Mouse (Mus musculus): ENCODE results near the gene Nhsl2. TPM values are rescaled to one million over a fixed set of nuclear protein-coding genes. Genes with fewer than 3 reads are reported as not detected.

Gene Nhsl2
- polyA plus RNA-seq, 1 experiment from 2014 or later = 1.1 TPM

- DNase-seq (no peak), ATAC-seq (no peak)
- TF ChIP-seq CTCF (IDR thresholded peaks at IDR 0.05; ENCODE audit: low read depth) (no peak), EP300 (IDR thresholded peaks at IDR 0.05; ENCODE audit: low read depth) (no peak)
- H3K27ac ChIP-seq (ENCODE audit: low read depth) = no peak overlapping the region
- H3K36me3 ChIP-seq (replicated peaks; ENCODE audit: insufficient read depth, low read length) = no peaks in the 10 kb centered on the region
- no peaks in the 10 kb centered on the region for H3K9me3 ChIP-seq (ENCODE audit: low read length)
- no peaks in the 10 kb centered on the region for H3K27me3 ChIP-seq (ENCODE audit: insufficient read depth, low read length)
- no peaks in the 10 kb centered on the region for H3K4me1 ChIP-seq (ENCODE audit: insufficient read depth)
- 58% methylated on average over 2 of the region's 2 CpGs for WGBS (ENCODE audit: insufficient replicate concordance)
- no peak overlapping the region for H3K4me2 ChIP-seq (ENCODE audit: low read depth, low read length)
- no peak overlapping the region for H3K4me3 ChIP-seq (ENCODE audit: low read depth, low read length)
- no peak overlapping the region for H3K9ac ChIP-seq (replicated peaks)
Measured at GRCm38 (mm10) chrX:101876136-101876535, 27.0 kb downstream of the Nhsl2 start.

GRCm38 (mm10) chrX:101877840-101878239 is 28.7 kb downstream of the Nhsl2 start:
- DNase-seq (no peak), ATAC-seq (no peak)
- no peaks in the 10 kb centered on the region for H3K9me3 ChIP-seq (ENCODE audit: low read length)
- no peaks in the 10 kb centered on the region for H3K36me3 ChIP-seq (replicated peaks; ENCODE audit: insufficient read depth, low read length)
- H3K4me1 ChIP-seq (ENCODE audit: insufficient read depth) = no peaks in the 10 kb centered on the region
- 0 out of 2 replicates have a peak, but pooled peaks cover 3% of the 10 kb centered on the region for H3K27me3 ChIP-seq (ENCODE audit: insufficient read depth, low read length)
- no peak overlapping the region for H3K4me2 ChIP-seq (ENCODE audit: low read depth, low read length)
- TF ChIP-seq CTCF (IDR thresholded peaks at IDR 0.05; ENCODE audit: low read depth) (no peak), EP300 (IDR thresholded peaks at IDR 0.05; ENCODE audit: low read depth) (no peak)
- H3K4me3 ChIP-seq (ENCODE audit: low read depth, low read length) = no peak overlapping the region
- no peak overlapping the region for H3K9ac ChIP-seq (replicated peaks)
- no peak overlapping the region for H3K27ac ChIP-seq (ENCODE audit: low read depth)
- WGBS (ENCODE audit: insufficient replicate concordance) = 79% methylated on average over 4 of the region's 4 CpGs

GRCm38 (mm10) chrX:101878546-101878945 is 29.4 kb downstream of the Nhsl2 start:
- no peak overlapping the region for H3K4me3 ChIP-seq (ENCODE audit: low read depth, low read length)
- H3K27ac ChIP-seq (ENCODE audit: low read depth) = no peak overlapping the region
- H3K4me2 ChIP-seq (ENCODE audit: low read depth, low read length) = no peak overlapping the region
- DNase-seq (no peak), ATAC-seq (no peak)
- no peaks in the 10 kb centered on the region for H3K4me1 ChIP-seq (ENCODE audit: insufficient read depth)
- H3K27me3 ChIP-seq (ENCODE audit: insufficient read depth, low read length) = 0 out of 2 replicates have a peak, but pooled peaks cover 3% of the 10 kb centered on the region
- no peak for TF ChIP-seq CTCF (IDR thresholded peaks at IDR 0.05; ENCODE audit: low read depth)
- no peak for TF ChIP-seq EP300 (IDR thresholded peaks at IDR 0.05; ENCODE audit: low read depth)
- H3K9ac ChIP-seq (replicated peaks) = no peak overlapping the region
- 54% methylated on average over 4 of the region's 4 CpGs for WGBS (ENCODE audit: insufficient replicate concordance)
- no peaks in the 10 kb centered on the region for H3K36me3 ChIP-seq (replicated peaks; ENCODE audit: insufficient read depth, low read length)
- H3K9me3 ChIP-seq (ENCODE audit: low read length) = no peaks in the 10 kb centered on the region

GRCm38 (mm10) chrX:101882141-101882751 is 33.1 kb downstream of the Nhsl2 start:
- ATAC-seq = no peak
- TF ChIP-seq CTCF (IDR thresholded peaks at IDR 0.05; ENCODE audit: low read depth) (no peak), EP300 (IDR thresholded peaks at IDR 0.05; ENCODE audit: low read depth) (no peak)
- Histone ChIP-seq H3K4me1 (ENCODE audit: insufficient read depth) (no peaks in the 10 kb centered on the region), H3K36me3 (replicated peaks; ENCODE audit: insufficient read depth, low read length) (no peaks in the 10 kb centered on the region), H3K27me3 (ENCODE audit: insufficient read depth, low read length) (0 out of 2 replicates have a peak, but pooled peaks cover 6% of the 10 kb centered on the region), H3K4me2 (ENCODE audit: low read depth, low read length) (no peak overlapping the region), H3K9me3 (ENCODE audit: low read length) (no peaks in the 10 kb centered on the region), H3K4me3 (ENCODE audit: low read depth, low read length) (no peak overlapping the region), H3K27ac (ENCODE audit: low read depth) (no peak overlapping the region), H3K9ac (replicated peaks) (no peak overlapping the region)
- no peak for DNase-seq
- WGBS (ENCODE audit: insufficient replicate concordance) = 52% methylated on average over 3 of the region's 3 CpGs

GRCm38 (mm10) chrX:101889384-101889783 is 40.2 kb downstream of the Nhsl2 start:
- no peak overlapping the region for H3K9ac ChIP-seq (replicated peaks)
- H3K9me3 ChIP-seq (ENCODE audit: low read length) = no peaks in the 10 kb centered on the region
- no peaks in the 10 kb centered on the region for H3K4me1 ChIP-seq (ENCODE audit: insufficient read depth)
- no peaks in the 10 kb centered on the region for H3K36me3 ChIP-seq (replicated peaks; ENCODE audit: insufficient read depth, low read length)
- H3K27ac ChIP-seq (ENCODE audit: low read depth) = no peak overlapping the region
- WGBS (ENCODE audit: insufficient replicate concordance) = 43% methylated on average over 4 of the region's 4 CpGs
- 0 out of 2 replicates have a peak, but pooled peaks cover 4% of the 10 kb centered on the region for H3K27me3 ChIP-seq (ENCODE audit: insufficient read depth, low read length)
- TF ChIP-seq EP300 (IDR thresholded peaks at IDR 0.05; ENCODE audit: low read depth) (no peak), CTCF (IDR thresholded peaks at IDR 0.05; ENCODE audit: low read depth) (no peak)
- no peak overlapping the region for H3K4me3 ChIP-seq (ENCODE audit: low read depth, low read length)
- DNase-seq (no peak), ATAC-seq (no peak)
- no peak overlapping the region for H3K4me2 ChIP-seq (ENCODE audit: low read depth, low read length)

GRCm38 (mm10) chrX:101889813-101890469 is 40.8 kb downstream of the Nhsl2 start:
- ATAC-seq (peak; percentile 25; the same call in 1 of the 2 replicates), DNase-seq (no peak)
- H3K4me3 ChIP-seq (ENCODE audit: low read depth, low read length) = no peak overlapping the region
- 79% methylated on average over 4 of the region's 4 CpGs for WGBS (ENCODE audit: insufficient replicate concordance)
- no peak overlapping the region for H3K4me2 ChIP-seq (ENCODE audit: low read depth, low read length)
- H3K36me3 ChIP-seq (replicated peaks; ENCODE audit: insufficient read depth, low read length) = no peaks in the 10 kb centered on the region
- no peaks in the 10 kb centered on the region for H3K9me3 ChIP-seq (ENCODE audit: low read length)
- H3K9ac ChIP-seq (replicated peaks) = no peak overlapping the region
- no peaks in the 10 kb centered on the region for H3K4me1 ChIP-seq (ENCODE audit: insufficient read depth)
- TF ChIP-seq EP300 (IDR thresholded peaks at IDR 0.05; ENCODE audit: low read depth) (no peak), CTCF (IDR thresholded peaks at IDR 0.05; ENCODE audit: low read depth) (no peak)
- no peak overlapping the region for H3K27ac ChIP-seq (ENCODE audit: low read depth)
- H3K27me3 ChIP-seq (ENCODE audit: insufficient read depth, low read length) = 0 out of 2 replicates have a peak, but pooled peaks cover 4% of the 10 kb centered on the region

Data from liver, postnatal 0 days (tissue).